Mouse (Mus musculus): ENCODE measurements around the gene Epb41l2. TPM values are rescaled to one million over a fixed set of nuclear protein-coding genes. Genes with fewer than 3 reads are reported as not detected.
A peak's percentile ranks its signal among the peaks of the same experiment; 100 is the strongest.

Gene Epb41l2
- polyA plus RNA-seq, 1 experiment from 2014 or later, result 66.8 TPM

- Histone ChIP-seq H3K27me3 (ENCODE audit: control insufficient read depth, insufficient read depth, low read length) (no peaks in the 10 kb centered on the region), H3K4me3 (ENCODE audit: low read depth, low read length) (no peak overlapping the region), H3K9ac (replicated peaks; ENCODE audit: low read length) (no peak overlapping the region), H3K36me3 (replicated peaks; ENCODE audit: control insufficient read depth, insufficient read depth, low read depth, low read length) (no peaks in the 10 kb centered on the region), H3K4me2 (ENCODE audit: low read depth, low read length) (no peak overlapping the region), H3K4me1 (ENCODE audit: control insufficient read depth, insufficient read depth, low read length) (no peaks in the 10 kb centered on the region), H3K27ac (replicated peaks; ENCODE audit: low read depth, low read length) (no peak overlapping the region), H3K9me3 (replicated peaks; ENCODE audit: control insufficient read depth, low read length) (no peaks in the 10 kb centered on the region)
- DNase-seq (ENCODE audit: low spot score) (no peak), ATAC-seq (replicated peaks; ENCODE audit: insufficient number of reproducible peaks, low FRiP score, low TSS enrichment, low read depth) (no peak)
- 87% methylated on average over 4 of the region's 4 CpGs for WGBS
Measured at GRCm38 (mm10) chr10:25321198-25321597, 38.4 kb upstream of the Epb41l2 start.

- Histone ChIP-seq H3K27ac (replicated peaks; ENCODE audit: low read depth, low read length) (no peak overlapping the region), H3K27me3 (ENCODE audit: control insufficient read depth, insufficient read depth, low read length) (no peaks in the 10 kb centered on the region), H3K4me1 (ENCODE audit: control insufficient read depth, insufficient read depth, low read length) (no peaks in the 10 kb centered on the region), H3K36me3 (replicated peaks; ENCODE audit: control insufficient read depth, insufficient read depth, low read depth, low read length) (no peaks in the 10 kb centered on the region), H3K4me2 (ENCODE audit: low read depth, low read length) (no peak overlapping the region), H3K9ac (replicated peaks; ENCODE audit: low read length) (no peak overlapping the region), H3K4me3 (ENCODE audit: low read depth, low read length) (no peak overlapping the region), H3K9me3 (replicated peaks; ENCODE audit: control insufficient read depth, low read length) (no peaks in the 10 kb centered on the region)
- WGBS, result 78% methylated on average over 4 of the region's 4 CpGs
- ATAC-seq (replicated peaks; ENCODE audit: insufficient number of reproducible peaks, low FRiP score, low TSS enrichment, low read depth), result no peak
- no peak for DNase-seq (ENCODE audit: low spot score)
Measured at GRCm38 (mm10) chr10:25325690-25326089, 33.9 kb upstream of the Epb41l2 start.

- Histone ChIP-seq H3K27me3 (ENCODE audit: control insufficient read depth, insufficient read depth, low read length) (no peaks in the 10 kb centered on the region), H3K9ac (replicated peaks; ENCODE audit: low read length) (no peak overlapping the region), H3K4me2 (ENCODE audit: low read depth, low read length) (no peak overlapping the region), H3K4me1 (ENCODE audit: control insufficient read depth, insufficient read depth, low read length) (no peaks in the 10 kb centered on the region), H3K9me3 (replicated peaks; ENCODE audit: control insufficient read depth, low read length) (no peaks in the 10 kb centered on the region), H3K36me3 (replicated peaks; ENCODE audit: control insufficient read depth, insufficient read depth, low read depth, low read length) (no peaks in the 10 kb centered on the region), H3K4me3 (ENCODE audit: low read depth, low read length) (no peak overlapping the region), H3K27ac (replicated peaks; ENCODE audit: low read depth, low read length) (no peak overlapping the region)
- DNase-seq (ENCODE audit: low spot score) (no peak), ATAC-seq (replicated peaks; ENCODE audit: insufficient number of reproducible peaks, low FRiP score, low TSS enrichment, low read depth) (no peak)
- WGBS, result 77% methylated on average over 6 of the region's 6 CpGs
Measured at GRCm38 (mm10) chr10:25327511-25327910, 32.1 kb upstream of the Epb41l2 start.

GRCm38 (mm10) chr10:25330094-25330493 lies 29.5 kb upstream of the Epb41l2 start:
- Histone ChIP-seq H3K9me3 (replicated peaks; ENCODE audit: control insufficient read depth, low read length) (no peaks in the 10 kb centered on the region), H3K27ac (replicated peaks; ENCODE audit: low read depth, low read length) (no peak overlapping the region), H3K4me2 (ENCODE audit: low read depth, low read length) (no peak overlapping the region), H3K9ac (replicated peaks; ENCODE audit: low read length) (no peak overlapping the region), H3K4me3 (ENCODE audit: low read depth, low read length) (no peak overlapping the region), H3K4me1 (ENCODE audit: control insufficient read depth, insufficient read depth, low read length) (no peaks in the 10 kb centered on the region), H3K36me3 (replicated peaks; ENCODE audit: control insufficient read depth, insufficient read depth, low read depth, low read length) (no peaks in the 10 kb centered on the region), H3K27me3 (ENCODE audit: control insufficient read depth, insufficient read depth, low read length) (no peaks in the 10 kb centered on the region)
- ATAC-seq (replicated peaks; ENCODE audit: insufficient number of reproducible peaks, low FRiP score, low TSS enrichment, low read depth) (no peak), DNase-seq (ENCODE audit: low spot score) (no peak)
- 89% methylated on average over 7 of the region's 7 CpGs for WGBS

GRCm38 (mm10) chr10:25331321-25332049 lies 28.1 kb upstream of the Epb41l2 start:
- H3K27ac ChIP-seq (replicated peaks; ENCODE audit: low read depth, low read length), result no peak overlapping the region

GRCm38 (mm10) chr10:25333390-25334079 lies 26.1 kb upstream of the Epb41l2 start:
- ATAC-seq (replicated peaks; ENCODE audit: insufficient number of reproducible peaks, low FRiP score, low TSS enrichment, low read depth) (no peak), DNase-seq (ENCODE audit: low spot score) (peak; percentile 47)
- Histone ChIP-seq H3K36me3 (replicated peaks; ENCODE audit: control insufficient read depth, insufficient read depth, low read depth, low read length) (no peaks in the 10 kb centered on the region), H3K9me3 (replicated peaks; ENCODE audit: control insufficient read depth, low read length) (no peaks in the 10 kb centered on the region), H3K4me1 (ENCODE audit: control insufficient read depth, insufficient read depth, low read length) (no peaks in the 10 kb centered on the region), H3K9ac (replicated peaks; ENCODE audit: low read length) (no peak overlapping the region), H3K27me3 (ENCODE audit: control insufficient read depth, insufficient read depth, low read length) (no peaks in the 10 kb centered on the region), H3K27ac (replicated peaks; ENCODE audit: low read depth, low read length) (no peak overlapping the region), H3K4me2 (ENCODE audit: low read depth, low read length) (no peak overlapping the region), H3K4me3 (ENCODE audit: low read depth, low read length) (no peak overlapping the region)
- 50% methylated on average over 4 of the region's 4 CpGs for WGBS

More at GRCm38 (mm10) chr10:25331321-25332049, 28.1 kb upstream of the Epb41l2 start:
- Histone ChIP-seq H3K36me3 (replicated peaks; ENCODE audit: control insufficient read depth, insufficient read depth, low read depth, low read length) (no peaks in the 10 kb centered on the region), H3K4me3 (ENCODE audit: low read depth, low read length) (no peak overlapping the region), H3K9ac (replicated peaks; ENCODE audit: low read length) (no peak overlapping the region), H3K27me3 (ENCODE audit: control insufficient read depth, insufficient read depth, low read length) (no peaks in the 10 kb centered on the region), H3K4me1 (ENCODE audit: control insufficient read depth, insufficient read depth, low read length) (no peaks in the 10 kb centered on the region), H3K4me2 (ENCODE audit: low read depth, low read length) (no peak overlapping the region), H3K9me3 (replicated peaks; ENCODE audit: control insufficient read depth, low read length) (no peaks in the 10 kb centered on the region)
- 75% methylated on average over 9 of the region's 9 CpGs for whole genome bisulfite sequencing
- DNase-seq (ENCODE audit: low spot score) (no peak), ATAC-seq (replicated peaks; ENCODE audit: insufficient number of reproducible peaks, low FRiP score, low TSS enrichment, low read depth) (no peak)

GRCm38 (mm10) chr10:25340675-25341074 lies 18.9 kb upstream of the Epb41l2 start:
- Histone ChIP-seq H3K9me3 (replicated peaks; ENCODE audit: control insufficient read depth, low read length) (no peaks in the 10 kb centered on the region), H3K4me3 (ENCODE audit: low read depth, low read length) (no peak overlapping the region), H3K4me1 (ENCODE audit: control insufficient read depth, insufficient read depth, low read length) (no peaks in the 10 kb centered on the region), H3K27ac (replicated peaks; ENCODE audit: low read depth, low read length) (no peak overlapping the region), H3K36me3 (replicated peaks; ENCODE audit: control insufficient read depth, insufficient read depth, low read depth, low read length) (no peaks in the 10 kb centered on the region), H3K4me2 (ENCODE audit: low read depth, low read length) (no peak overlapping the region), H3K9ac (replicated peaks; ENCODE audit: low read length) (no peak overlapping the region), H3K27me3 (ENCODE audit: control insufficient read depth, insufficient read depth, low read length) (no peaks in the 10 kb centered on the region)
- no peak for DNase-seq (ENCODE audit: low spot score)
- no peak for ATAC-seq (replicated peaks; ENCODE audit: insufficient number of reproducible peaks, low FRiP score, low TSS enrichment, low read depth)
- WGBS, result 91% methylated on average over 5 of the region's 5 CpGs

- H3K9ac ChIP-seq (replicated peaks; ENCODE audit: low read length), result no peak overlapping the region
- no peak overlapping the region for H3K4me3 ChIP-seq (ENCODE audit: low read depth, low read length)
- no peak for ATAC-seq (replicated peaks; ENCODE audit: insufficient number of reproducible peaks, low FRiP score, low TSS enrichment, low read depth)
- no peaks in the 10 kb centered on the region for H3K36me3 ChIP-seq (replicated peaks; ENCODE audit: control insufficient read depth, insufficient read depth, low read depth, low read length)
- no peaks in the 10 kb centered on the region for H3K4me1 ChIP-seq (ENCODE audit: control insufficient read depth, insufficient read depth, low read length)
- no peak overlapping the region for H3K4me2 ChIP-seq (ENCODE audit: low read depth, low read length)
- H3K9me3 ChIP-seq (replicated peaks; ENCODE audit: control insufficient read depth, low read length), result no peaks in the 10 kb centered on the region
- DNase-seq (ENCODE audit: low spot score), result no peak
- no peak overlapping the region for H3K27ac ChIP-seq (replicated peaks; ENCODE audit: low read depth, low read length)
- no peaks in the 10 kb centered on the region for H3K27me3 ChIP-seq (ENCODE audit: control insufficient read depth, insufficient read depth, low read length)
Measured at GRCm38 (mm10) chr10:25342801-25343200, 16.8 kb upstream of the Epb41l2 start.
